Mouse (Mus musculus): ENCODE data around the gene Cdk17. TPM values are rescaled to one million over a fixed set of nuclear protein-coding genes. Genes with fewer than 3 reads are reported as not detected.

Cdk17 gene
- polyA plus RNA-seq, 1 experiment from 2014 or later, result 15.3 TPM

GRCm38 (mm10) chr10:93129345-93129744 lies 31.3 kb upstream of the Cdk17 start:
- no peaks in the 10 kb centered on the region for H3K36me3 ChIP-seq (ENCODE audit: inconsistent target)
- no peaks in the 10 kb centered on the region for H3K79me2 ChIP-seq (ENCODE audit: inconsistent target)
- no peak overlapping the region for H3K4me3 ChIP-seq (ENCODE audit: inconsistent target)
- 83% methylated on average over 1 of the region's 1 CpGs for WGBS (ENCODE audit: missing documents)
- no peak overlapping the region for H3K27ac ChIP-seq

- H3K4me3 ChIP-seq (ENCODE audit: inconsistent target), result no peak overlapping the region
- 87% methylated on average over 7 of the region's 9 CpGs for WGBS (ENCODE audit: missing documents)
- H3K27ac ChIP-seq, result no peak overlapping the region
- H3K36me3 ChIP-seq (ENCODE audit: inconsistent target), result no peaks in the 10 kb centered on the region
- H3K79me2 ChIP-seq (ENCODE audit: inconsistent target), result no peaks in the 10 kb centered on the region
These were observed 30.7 kb upstream of the Cdk17 start for GRCm38 (mm10) chr10:93129904-93130455.

- H3K36me3 ChIP-seq (ENCODE audit: inconsistent target), result no peaks in the 10 kb centered on the region
- no peaks in the 10 kb centered on the region for H3K79me2 ChIP-seq (ENCODE audit: inconsistent target)
- no peak overlapping the region for H3K4me3 ChIP-seq (ENCODE audit: inconsistent target)
- 95% methylated on average over 10 of the region's 10 CpGs for WGBS (ENCODE audit: missing documents)
- no peak overlapping the region for H3K27ac ChIP-seq
These were observed 30.2 kb upstream of the Cdk17 start for GRCm38 (mm10) chr10:93130456-93130940.

GRCm38 (mm10) chr10:93131865-93132566 lies 28.7 kb upstream of the Cdk17 start:
- H3K27ac ChIP-seq, result no peak overlapping the region
- H3K79me2 ChIP-seq (ENCODE audit: inconsistent target), result no peaks in the 10 kb centered on the region
- H3K36me3 ChIP-seq (ENCODE audit: inconsistent target), result no peaks in the 10 kb centered on the region
- 89% methylated on average over 9 of the region's 9 CpGs for WGBS (ENCODE audit: missing documents)
- no peak overlapping the region for H3K4me3 ChIP-seq (ENCODE audit: inconsistent target)

GRCm38 (mm10) chr10:93138730-93139129 lies 21.9 kb upstream of the Cdk17 start:
- Histone ChIP-seq H3K79me2 (ENCODE audit: inconsistent target) (no peaks in the 10 kb centered on the region), H3K36me3 (ENCODE audit: inconsistent target) (no peaks in the 10 kb centered on the region), H3K27ac (no peak overlapping the region), H3K4me3 (ENCODE audit: inconsistent target) (no peak overlapping the region)
- 62% methylated on average over 3 of the region's 3 CpGs for WGBS (ENCODE audit: missing documents)

- 18% methylated on average over 4 of the region's 4 CpGs for WGBS (ENCODE audit: missing documents)
- H3K27ac ChIP-seq, result no peak overlapping the region
- no peaks in the 10 kb centered on the region for H3K79me2 ChIP-seq (ENCODE audit: inconsistent target)
- no peaks in the 10 kb centered on the region for H3K36me3 ChIP-seq (ENCODE audit: inconsistent target)
- H3K4me3 ChIP-seq (ENCODE audit: inconsistent target), result no peak overlapping the region
These were observed 19.9 kb upstream of the Cdk17 start for GRCm38 (mm10) chr10:93140778-93141177.

GRCm38 (mm10) chr10:93142600-93143284 lies 17.9 kb upstream of the Cdk17 start:
- H3K79me2 ChIP-seq (ENCODE audit: inconsistent target), result no peaks in the 10 kb centered on the region
- H3K4me3 ChIP-seq (ENCODE audit: inconsistent target), result no peak overlapping the region
- H3K27ac ChIP-seq, result no peak overlapping the region
- WGBS (ENCODE audit: missing documents), result 26% methylated on average over 8 of the region's 8 CpGs
- H3K36me3 ChIP-seq (ENCODE audit: inconsistent target), result no peaks in the 10 kb centered on the region

- Histone ChIP-seq H3K4me3 (ENCODE audit: inconsistent target) (0 out of 2 replicates have a peak overlapping the region, but pooled peaks have one; percentile 1), H3K27ac (no peak overlapping the region), H3K79me2 (ENCODE audit: inconsistent target) (no peaks in the 10 kb centered on the region), H3K36me3 (ENCODE audit: inconsistent target) (no peaks in the 10 kb centered on the region)
- 18% methylated on average over 16 of the region's 18 CpGs for WGBS (ENCODE audit: missing documents)
These were observed 17.2 kb upstream of the Cdk17 start for GRCm38 (mm10) chr10:93143285-93143985.

GRCm38 (mm10) chr10:93143986-93144314 lies 16.7 kb upstream of the Cdk17 start:
- no peak overlapping the region for H3K27ac ChIP-seq
- no peaks in the 10 kb centered on the region for H3K36me3 ChIP-seq (ENCODE audit: inconsistent target)
- 15% methylated on average over 6 of the region's 6 CpGs for WGBS (ENCODE audit: missing documents)
- no peak overlapping the region for H3K4me3 ChIP-seq (ENCODE audit: inconsistent target)
- no peaks in the 10 kb centered on the region for H3K79me2 ChIP-seq (ENCODE audit: inconsistent target)

GRCm38 (mm10) chr10:93144579-93144978 lies 16.1 kb upstream of the Cdk17 start:
- H3K79me2 ChIP-seq (ENCODE audit: inconsistent target), result no peaks in the 10 kb centered on the region
- no peaks in the 10 kb centered on the region for H3K36me3 ChIP-seq (ENCODE audit: inconsistent target)
- no peak overlapping the region for H3K4me3 ChIP-seq (ENCODE audit: inconsistent target)
- WGBS (ENCODE audit: missing documents), result 0% methylated on average over 1 of the region's 1 CpGs
- no peak overlapping the region for H3K27ac ChIP-seq

- Histone ChIP-seq H3K4me3 (ENCODE audit: inconsistent target) (no peak overlapping the region), H3K36me3 (ENCODE audit: inconsistent target) (no peaks in the 10 kb centered on the region), H3K79me2 (ENCODE audit: inconsistent target) (no peaks in the 10 kb centered on the region), H3K27ac (no peak overlapping the region)
- 22% methylated on average over 10 of the region's 10 CpGs for WGBS (ENCODE audit: missing documents)
These were observed 15.6 kb upstream of the Cdk17 start for GRCm38 (mm10) chr10:93145088-93145487.

- 100% methylated on average over 4 of the region's 4 CpGs for WGBS (ENCODE audit: missing documents)
- no peak overlapping the region for H3K27ac ChIP-seq
- H3K36me3 ChIP-seq (ENCODE audit: inconsistent target), result no peaks in the 10 kb centered on the region
- H3K79me2 ChIP-seq (ENCODE audit: inconsistent target), result no peaks in the 10 kb centered on the region
- no peak overlapping the region for H3K4me3 ChIP-seq (ENCODE audit: inconsistent target)
These were observed 14.1 kb upstream of the Cdk17 start for GRCm38 (mm10) chr10:93146601-93147000.

GRCm38 (mm10) chr10:93147691-93148090 lies 13.0 kb upstream of the Cdk17 start:
- Histone ChIP-seq H3K36me3 (ENCODE audit: inconsistent target) (no peaks in the 10 kb centered on the region), H3K79me2 (ENCODE audit: inconsistent target) (no peaks in the 10 kb centered on the region), H3K27ac (no peak overlapping the region), H3K4me3 (ENCODE audit: inconsistent target) (no peak overlapping the region)
- WGBS (ENCODE audit: missing documents), result 95% methylated on average over 6 of the region's 6 CpGs

- Histone ChIP-seq H3K36me3 (ENCODE audit: inconsistent target) (no peaks in the 10 kb centered on the region), H3K27ac (no peak overlapping the region), H3K79me2 (ENCODE audit: inconsistent target) (no peaks in the 10 kb centered on the region), H3K4me3 (ENCODE audit: inconsistent target) (no peak overlapping the region)
- 0% methylated on average over 1 of the region's 2 CpGs for WGBS (ENCODE audit: missing documents)
These were observed 11.1 kb upstream of the Cdk17 start for GRCm38 (mm10) chr10:93149597-93149996.

GRCm38 (mm10) chr10:93151775-93152174 lies 8.9 kb upstream of the Cdk17 start:
- Histone ChIP-seq H3K4me3 (ENCODE audit: inconsistent target) (no peak overlapping the region), H3K27ac (no peak overlapping the region), H3K79me2 (ENCODE audit: inconsistent target) (no peaks in the 10 kb centered on the region), H3K36me3 (ENCODE audit: inconsistent target) (no peaks in the 10 kb centered on the region)
- 88% methylated on average over 6 of the region's 6 CpGs for WGBS (ENCODE audit: missing documents)

Data from macrophage (primary cell).